Mouse (Mus musculus) ES-E14 (cell line): ENCODE results near the gene Zfhx3.

Experiments used
- CHD2 ChIP-seq: IDR thresholded peaks from 2 replicates; pipeline ENCODE4 v1.6.1; 2014; ENCODE audit warnings: mild to moderate bottlenecking, low read depth, low read length, inconsistent platforms
- MAFK ChIP-seq: IDR thresholded peaks from 2 replicates; pipeline ENCODE4 v1.6.1; 2014; ENCODE audit warnings: mild to moderate bottlenecking, low read depth, low read length, inconsistent platforms; ENCODE audit not compliant: insufficient read depth
- ZC3H11A ChIP-seq: IDR thresholded peaks from 2 replicates; pipeline ENCODE4 v1.6.1; 2012; ENCODE audit warnings: low read depth, mild to moderate bottlenecking, inconsistent platforms, low read length, borderline replicate concordance
- ZNF384 ChIP-seq: IDR thresholded peaks from 2 replicates; pipeline ENCODE4 v1.6.1; 2012; ENCODE audit warnings: low read depth, low read length, inconsistent platforms

GRCm38 (mm10) chr8:108740443-108740842, 798.0 kb downstream of the Zfhx3 start:
- TF ChIP-seq ZNF384, result no peak
- no peak for TF ChIP-seq CHD2
- TF ChIP-seq MAFK, result no peak
- no peak for TF ChIP-seq ZC3H11A
